Comparison of ENCODE assay signal across 16 mouse cellular contexts in genomic region chr5:37735224-37735623, GRCm38 (mm10). TPM values are rescaled to one million over a fixed set of nuclear protein-coding genes. Genes with fewer than 3 reads are reported as not detected.
A peak's percentile ranks its signal among the peaks of the same experiment; 100 is the strongest.
DNase-seq lines count a peak whose midpoint lies in the region; ATAC-seq and TF ChIP-seq lines count a peak whose summit lies in the region.
"Had no signal": no experiment of that assay in that cellular context is flagged by ENCODE, and none has a peak within 500 bp of the region (broad histone marks: within the 10 kb centered on the region; RNA-seq: fewer than 3 reads in every experiment).

TSS of gene Cytl1 (plus strand) at chr5:37735519.

- H3K9ac ChIP-seq in heart, embryonic 12.5 days, result no peak within 1 kb of the TSS
- no peak within 1 kb of the TSS for H3K9ac ChIP-seq in heart, embryonic 14.5 days (ENCODE audit: low read length)
- no peak within 1 kb of the TSS; the same call in 1 of the 2 replicates for H3K9ac ChIP-seq in limb, embryonic 14.5 days (ENCODE audit: low read depth, low read length, severe bottlenecking)
- H3K9ac ChIP-seq: liver, embryonic 15.5 days; stomach, embryonic 15.5 days had no signal

- peaks cover 7% of the 10 kb centered on the region for H3K4me1 ChIP-seq in heart, embryonic 12.5 days (replicated peaks)
- peaks cover 0 to 4% of the 10 kb centered on the region in 2 experiments; a peak in 1 of 4 replicates for H3K4me1 ChIP-seq in heart, embryonic 14.5 days (ENCODE audit: control insufficient read depth in 2 of 2, insufficient read depth in 2 of 2, low read length in 2 of 2)
- peaks cover 4% of the 10 kb centered on the region for H3K4me1 ChIP-seq in limb, embryonic 14.5 days (ENCODE audit: control insufficient read depth, insufficient read depth, low read length)
- H3K4me1 ChIP-seq: liver, embryonic 15.5 days; stomach, embryonic 15.5 days had no signal

- H3K9me3 ChIP-seq in heart, embryonic 12.5 days (replicated peaks), result peaks cover 8% of the 10 kb centered on the region; the same call in 1 of the 2 replicates
- no peaks in the 10 kb centered on the region for H3K9me3 ChIP-seq in heart, embryonic 14.5 days (ENCODE audit: control insufficient read depth, low read length)
- no peaks in the 10 kb centered on the region for H3K9me3 ChIP-seq in limb, embryonic 14.5 days (ENCODE audit: control insufficient read depth, low read length)
- H3K9me3 ChIP-seq: liver, embryonic 15.5 days; stomach, embryonic 15.5 days had no signal

- peak in 1 of 2 experiments; percentile 68 for DNase-seq in heart, adult 18-20 months
- peak; percentile 17 for DNase-seq in lung, postnatal 36 days
- DNase-seq in lung, postnatal 25 days (ENCODE audit: low spot score), result no peak
- no peak for DNase-seq in limb, embryonic 14.5 days (ENCODE audit: low spot score)
- DNase-seq in kidney, postnatal 4 days, result no peak
- DNase-seq: kidney, adult 2 months; spleen, adult 18-20 months; thymus, postnatal 36 days had no signal

- TF ChIP-seq POLR2A in limb, embryonic 14.5 days (IDR thresholded peaks at IDR 0.05; ENCODE audit: borderline replicate concordance, extremely low read depth, insufficient read depth, insufficient read length), result no peak

- 25% methylated on average over 5 of the region's 5 CpGs for WGBS in heart, embryonic 12.5 days
- 21% methylated on average over 5 of the region's 5 CpGs for WGBS in heart, embryonic 14.5 days
- 49% methylated on average over 5 of the region's 5 CpGs for WGBS in limb, embryonic 14.5 days

- 0 out of 2 replicates have a peak, but pooled peaks cover 3% of the 10 kb centered on the region for H3K27me3 ChIP-seq in heart, embryonic 12.5 days (replicated peaks)
- no peaks in the 10 kb centered on the region for H3K27me3 ChIP-seq in heart, embryonic 14.5 days (ENCODE audit: control insufficient read depth, insufficient read depth, low read length)
- no peaks in the 10 kb centered on the region for H3K27me3 ChIP-seq in limb, embryonic 14.5 days (ENCODE audit: control insufficient read depth, insufficient read depth, low read length)
- H3K27me3 ChIP-seq: liver, embryonic 15.5 days; stomach, embryonic 15.5 days had no signal

- no peak for ATAC-seq in heart, embryonic 12.5 days (ENCODE audit: insufficient number of reproducible peaks, low FRiP score)
- ATAC-seq in heart, embryonic 14.5 days (ENCODE audit: insufficient number of reproducible peaks, insufficient read depth, low FRiP score, low read depth), result peak; percentile 21; the same call in 1 of the 2 replicates
- ATAC-seq in limb, embryonic 14.5 days (ENCODE audit: low FRiP score, low read depth), result 0 out of 2 replicates have a peak, but pooled peaks have one; percentile 23

- no peak within 1 kb of the TSS for H3K4me2 ChIP-seq in heart, embryonic 12.5 days
- H3K4me2 ChIP-seq in heart, embryonic 14.5 days (ENCODE audit: low read length), result 0 out of 2 replicates have a peak within 1 kb of the TSS, but pooled peaks have one; percentile 8
- peak within 1 kb of the TSS; percentile 28; the same call in 1 of the 2 replicates for H3K4me2 ChIP-seq in limb, embryonic 14.5 days (replicated peaks; ENCODE audit: low read depth, low read length, severe bottlenecking)
- H3K4me2 ChIP-seq: liver, embryonic 15.5 days; midbrain, embryonic 11.5 days; stomach, embryonic 15.5 days had no signal

- no peak within 1 kb of the TSS; the same call in 1 of the 2 replicates for H3K27ac ChIP-seq in heart, embryonic 12.5 days (ENCODE audit: poor library complexity, severe bottlenecking)
- H3K27ac ChIP-seq in heart, embryonic 14.5 days (replicated peaks in 1 of 2; ENCODE audit: control insufficient read depth in 1 of 2, insufficient read depth in 1 of 2, low read depth in 2 of 2, low read length in 2 of 2), result no peak within 1 kb of the TSS
- no peak within 1 kb of the TSS for H3K27ac ChIP-seq in limb, embryonic 14.5 days (replicated peaks; ENCODE audit: low read depth, low read length)
- H3K27ac ChIP-seq: liver, embryonic 15.5 days; stomach, embryonic 15.5 days had no signal

- no peak within 1 kb of the TSS for H3K4me3 ChIP-seq in heart, embryonic 12.5 days
- no peak within 1 kb of the TSS for H3K4me3 ChIP-seq in heart, embryonic 14.5 days (ENCODE audit: control insufficient read depth in 1 of 2, insufficient read depth in 1 of 2, low read depth in 1 of 2, low read length in 2 of 2)
- peak within 1 kb of the TSS; percentile 24 for H3K4me3 ChIP-seq in limb, embryonic 14.5 days (replicated peaks; ENCODE audit: low read length)
- H3K4me3 ChIP-seq: liver, embryonic 15.5 days; stomach, embryonic 15.5 days had no signal

- no peaks in the 10 kb centered on the region for H3K36me3 ChIP-seq in heart, embryonic 12.5 days
- H3K36me3 ChIP-seq in heart, embryonic 14.5 days (ENCODE audit: control insufficient read depth, insufficient read depth, low read length), result no peaks in the 10 kb centered on the region
- H3K36me3 ChIP-seq in limb, embryonic 14.5 days (ENCODE audit: control insufficient read depth, insufficient read depth, low read length), result no peaks in the 10 kb centered on the region
- H3K36me3 ChIP-seq: liver, embryonic 15.5 days; stomach, embryonic 15.5 days had no signal

RNA-seq across cellular contexts. Expression of gene Cytl1, which starts in this region (rescaled TPM):
- 10 to 100 TPM; 22.8 to 36.8 TPM for total RNA-seq in heart, adult 18-20 months (2021)
- polyA plus RNA-seq in heart, embryonic 12.5 days (2016; fragmentation: Nextera tagmentation; extraction: Ambion mirVana), result 2.8 and 3.8 TPM in 2 replicates
- 11.1 and 13.4 TPM in 2 replicates for polyA plus RNA-seq in heart, embryonic 14.5 days (2014; fragmentation: Nextera tagmentation; extraction: Ambion mirVana)
- polyA plus RNA-seq in limb, embryonic 14.5 days (2012; rRNA removed), result 195 and 243 TPM in 2 replicates
- 126 and 149 TPM in 2 replicates for polyA plus RNA-seq in limb, embryonic 14.5 days (2014; fragmentation: Nextera tagmentation; extraction: Ambion mirVana)
- total RNA-seq: left cerebral cortex, postnatal 4 days; neutrophil, adult 5-6 weeks had no signal
- polyA plus RNA-seq: C2C12; midbrain, embryonic 11.5 days had no signal
